Mouse (Mus musculus): ENCODE results near the gene Ufc1.

DNA sequence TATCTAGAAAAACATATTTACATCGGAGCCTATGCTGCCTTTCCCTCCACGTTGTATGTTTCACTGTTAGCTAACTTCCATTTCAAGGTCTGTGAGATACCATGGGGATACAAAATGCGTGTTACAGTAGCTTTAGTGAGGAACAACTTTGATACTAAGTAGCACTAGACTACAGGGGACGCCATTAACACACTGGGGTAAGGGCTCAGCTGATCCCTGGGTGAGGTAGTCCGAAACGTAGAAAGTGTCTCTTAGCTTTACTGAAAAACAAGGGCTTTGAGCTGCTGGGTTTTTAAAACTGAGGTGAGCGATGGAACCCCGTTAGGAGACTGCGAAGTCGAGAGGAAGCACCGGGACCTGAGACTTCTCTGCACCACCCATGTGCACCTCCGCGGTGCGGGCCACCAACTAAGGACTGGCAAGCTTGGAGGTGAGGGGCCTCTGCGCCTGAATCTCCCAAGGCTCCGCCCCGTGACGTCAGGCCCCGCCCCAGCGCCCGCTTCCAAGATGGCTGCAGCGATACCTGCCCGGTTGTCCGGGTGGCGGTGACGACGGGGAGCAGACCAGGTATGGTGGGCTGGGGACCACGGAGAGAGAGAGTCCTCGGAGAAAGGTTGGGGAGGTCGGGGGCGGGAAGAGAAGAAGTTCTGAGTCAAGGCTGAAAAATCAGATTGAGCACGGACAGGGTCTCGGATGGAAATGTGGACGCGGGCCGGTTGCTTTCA, 24.8 kb downstream of the Ufc1 start, which contains the start of gene B4galt3:
- peak; percentile 49; the same call in 1 of the 2 replicates for TF ChIP-seq MAZ (IDR thresholded peaks at IDR 0.05; ENCODE audit: low read depth, low read length)
- TF ChIP-seq TCF12 (IDR thresholded peaks at IDR 0.05; ENCODE audit: low read depth, low read length) = peak; percentile 80
- no peak for TF ChIP-seq MYB (IDR thresholded peaks at IDR 0.05; ENCODE audit: low read depth, low read length)
- no peak for TF ChIP-seq GATA1 (IDR thresholded peaks at IDR 0.05; ENCODE audit: low read depth, low read length)
- 0 out of 6 replicates have a peak, but pooled peaks of 1 of the 3 experiments have one; percentile 3 for TF ChIP-seq CTCF (IDR thresholded peaks at IDR 0.05 in 2 of 3, conservative IDR thresholded peaks at IDR 0.05 in 1 of 3; ENCODE audit: control insufficient read depth in 1 of 3, insufficient read depth in 1 of 3, low read depth in 2 of 3, low read length in 3 of 3, poor library complexity in 1 of 3, severe bottlenecking in 1 of 3)
- TF ChIP-seq EP300 (IDR thresholded peaks at IDR 0.05; ENCODE audit: low read depth in 1 of 2, low read length in 2 of 2) = peak in 1 of 2 experiments; percentile 27; a peak in 1 of 4 replicates
- TF ChIP-seq POLR2A (IDR thresholded peaks at IDR 0.05; ENCODE audit: control insufficient read depth in 1 of 2, insufficient read depth in 1 of 2, low read depth in 1 of 2, low read length in 2 of 2, poor library complexity in 1 of 2) = peak; percentile 93 to 98
- TF ChIP-seq KAT2A (conservative IDR thresholded peaks at IDR 0.05; ENCODE audit: low read depth, low read length) = peak; percentile 71
- TF ChIP-seq MAFK (IDR thresholded peaks at IDR 0.05; ENCODE audit: borderline replicate concordance, low read depth, low read length) = no peak
- no peak for TF ChIP-seq RAD21 (IDR thresholded peaks at IDR 0.05; ENCODE audit: low read depth, low read length)
- TF ChIP-seq SMC3 (IDR thresholded peaks at IDR 0.05; ENCODE audit: low read depth, low read length) = no peak

Data from MEL (cell line).